Mouse (Mus musculus) kidney, embryonic 16.5 days (tissue): ENCODE measurements around the gene Creb3. TPM values are rescaled to one million over a fixed set of nuclear protein-coding genes. Genes with fewer than 3 reads are reported as not detected.

Experiments
- ATAC-seq: fragments of 200-750 bp; cut with Nextera tagmentation; 2 replicates; pipeline ENCODE4 v1.8.0; 2017; ENCODE audit warnings: moderate TSS enrichment; ENCODE audit not compliant: low FRiP score, low TSS enrichment
- H3K27ac ChIP-seq: fragments of 300-500 bp; sonication (generic); 2 replicates; pipeline ENCODE4 v1.5.1; 2014; ENCODE audit warnings: low read length
- H3K27me3 ChIP-seq: fragments of 300-500 bp; sonication (generic); 2 replicates; pipeline ENCODE4 v1.6.1; 2014; ENCODE audit warnings: low read length, control low read depth, mixed read lengths; ENCODE audit not compliant: insufficient read depth
- H3K36me3 ChIP-seq: fragments of 300-500 bp; sonication (generic); 2 replicates; pipeline ENCODE4 v1.6.1; 2014; ENCODE audit warnings: low read length, control low read depth, mixed read lengths; ENCODE audit not compliant: insufficient read depth
- H3K4me1 ChIP-seq: fragments of 300-500 bp; sonication (generic); 2 replicates; pipeline ENCODE4 v1.6.1; 2014; ENCODE audit warnings: low read length, control low read depth, mixed read lengths; ENCODE audit not compliant: insufficient read depth
- H3K4me2 ChIP-seq: fragments of 300-500 bp; sonication (generic); replicated peaks from 2 replicates; pipeline ENCODE4 v1.6.1; 2014; ENCODE audit warnings: low read depth, low read length
- H3K4me3 ChIP-seq: fragments of 300-500 bp; sonication (generic); 2 replicates; pipeline ENCODE4 v1.5.1; 2014; ENCODE audit warnings: mild to moderate bottlenecking, low read length
- H3K9ac ChIP-seq: fragments of 300-500 bp; sonication (generic); replicated peaks from 2 replicates; pipeline ENCODE4 v1.6.1; 2014; ENCODE audit warnings: low read length
- H3K9me3 ChIP-seq: fragments of 300-500 bp; sonication (generic); 2 replicates; pipeline ENCODE4 v1.6.1; 2016; ENCODE audit warnings: low read length, control low read depth
- WGBS: fragments of 180-500 bp; shearing (Covaris S2); extraction: QIAGEN DNeasy Blood & Tissue Kit; methylation state at CpG from one replicate; pipeline ENCODE4 v1.1.7; 2014; 5-methylcytosine and 5-hydroxymethylcytosine counted together
- polyA plus RNA-seq: library from polyadenylated mRNA; unstranded; fragments of >200 nt; fragmentation: Nextera tagmentation; extraction: Ambion mirVana; gene quantifications from 2 replicates; pipeline ENCODE4 v1.2.1, GENCODE M21; 2015

Creb3 gene
- polyA plus RNA-seq, 1 experiment from 2014 or later, result 83.0 TPM

- Histone ChIP-seq H3K27me3 (no peaks in the 10 kb centered on the region), H3K9me3 (no peaks in the 10 kb centered on the region), H3K4me2 (peak overlapping the region; percentile 95), H3K4me3 (peak overlapping the region; percentile 92), H3K4me1 (peaks cover 34% of the 10 kb centered on the region), H3K36me3 (peaks cover 33% of the 10 kb centered on the region), H3K9ac (peak overlapping the region; percentile 86), H3K27ac (peak overlapping the region; percentile 93)
- WGBS, result 2% methylated on average over 10 of the region's 10 CpGs
- no peak for ATAC-seq
These were observed 17.1 kb downstream of the Creb3 start for GRCm38 (mm10) chr4:43579256-43579655.

- Histone ChIP-seq H3K9ac (peak overlapping the region; percentile 86), H3K9me3 (no peaks in the 10 kb centered on the region), H3K4me2 (peak overlapping the region; percentile 95), H3K4me1 (peaks cover 39% of the 10 kb centered on the region), H3K27ac (no peak overlapping the region), H3K4me3 (peak overlapping the region; percentile 92), H3K27me3 (no peaks in the 10 kb centered on the region), H3K36me3 (peaks cover 37% of the 10 kb centered on the region)
- WGBS, result 80% methylated on average over 6 of the region's 6 CpGs
- no peak for ATAC-seq
These were observed 17.6 kb downstream of the Creb3 start for GRCm38 (mm10) chr4:43579731-43580130.

GRCm38 (mm10) chr4:43580721-43581120, 18.6 kb downstream of the Creb3 start:
- WGBS, result 91% methylated on average over 5 of the region's 5 CpGs
- H3K4me2 ChIP-seq, result no peak overlapping the region
- H3K9ac ChIP-seq, result no peak overlapping the region
- peaks cover 40% of the 10 kb centered on the region for H3K4me1 ChIP-seq
- H3K4me3 ChIP-seq, result no peak overlapping the region
- no peaks in the 10 kb centered on the region for H3K9me3 ChIP-seq
- ATAC-seq, result no peak
- no peaks in the 10 kb centered on the region for H3K27me3 ChIP-seq
- no peak overlapping the region for H3K27ac ChIP-seq
- H3K36me3 ChIP-seq, result peaks cover 37% of the 10 kb centered on the region

- 94% methylated on average over 12 of the region's 12 CpGs for WGBS
- H3K4me3 ChIP-seq, result no peak overlapping the region
These were observed 19.2 kb downstream of the Creb3 start for GRCm38 (mm10) chr4:43581381-43581780.

GRCm38 (mm10) chr4:43582241-43582640, 20.1 kb downstream of the Creb3 start:
- WGBS, result 95% methylated on average over 5 of the region's 5 CpGs
- Histone ChIP-seq H3K36me3 (peaks cover 37% of the 10 kb centered on the region), H3K9me3 (no peaks in the 10 kb centered on the region), H3K27me3 (no peaks in the 10 kb centered on the region), H3K27ac (no peak overlapping the region), H3K4me2 (no peak overlapping the region), H3K4me3 (no peak overlapping the region), H3K9ac (no peak overlapping the region), H3K4me1 (peaks cover 28% of the 10 kb centered on the region)
- ATAC-seq, result no peak

More at GRCm38 (mm10) chr4:43581381-43581780, 19.2 kb downstream of the Creb3 start:
- Histone ChIP-seq H3K4me1 (peaks cover 37% of the 10 kb centered on the region), H3K27ac (no peak overlapping the region), H3K27me3 (no peaks in the 10 kb centered on the region), H3K36me3 (peaks cover 37% of the 10 kb centered on the region), H3K4me2 (no peak overlapping the region), H3K9me3 (no peaks in the 10 kb centered on the region), H3K9ac (no peak overlapping the region)
- no peak for ATAC-seq

GRCm38 (mm10) chr4:43583421-43583820, 21.3 kb downstream of the Creb3 start:
- Histone ChIP-seq H3K4me2 (no peak overlapping the region), H3K36me3 (peaks cover 37% of the 10 kb centered on the region), H3K27me3 (no peaks in the 10 kb centered on the region), H3K27ac (no peak overlapping the region), H3K9me3 (no peaks in the 10 kb centered on the region), H3K9ac (no peak overlapping the region), H3K4me3 (no peak overlapping the region), H3K4me1 (peaks cover 22% of the 10 kb centered on the region)
- no peak for ATAC-seq
- WGBS, result 64% methylated on average over 7 of the region's 7 CpGs

GRCm38 (mm10) chr4:43584444-43585416, 22.6 kb downstream of the Creb3 start, which contains the start of gene Msmp:
Gene Msmp (minus strand): TSS chr4:43584494.
- 65% methylated on average over 12 of the region's 12 CpGs for WGBS

GRCm38 (mm10) chr4:43585682-43586081, 23.6 kb downstream of the Creb3 start:
- H3K4me2 ChIP-seq, result no peak overlapping the region
- no peaks in the 10 kb centered on the region for H3K9me3 ChIP-seq
- ATAC-seq, result no peak
- H3K9ac ChIP-seq, result no peak overlapping the region
- peaks cover 16% of the 10 kb centered on the region for H3K4me1 ChIP-seq
- 39% methylated on average over 10 of the region's 10 CpGs for WGBS
- H3K27ac ChIP-seq, result no peak overlapping the region
- no peaks in the 10 kb centered on the region for H3K27me3 ChIP-seq
- H3K36me3 ChIP-seq, result peaks cover 35% of the 10 kb centered on the region
- H3K4me3 ChIP-seq, result no peak overlapping the region

More at GRCm38 (mm10) chr4:43584444-43585416, 22.6 kb downstream of the Creb3 start, which contains the start of gene Msmp:
- Histone ChIP-seq H3K27ac (no peak within 1 kb of the TSS), H3K4me2 (no peak within 1 kb of the TSS), H3K4me1 (peaks cover 19% of the 10 kb centered on the region), H3K27me3 (no peaks in the 10 kb centered on the region), H3K9me3 (no peaks in the 10 kb centered on the region), H3K4me3 (no peak within 1 kb of the TSS), H3K36me3 (peaks cover 37% of the 10 kb centered on the region), H3K9ac (no peak within 1 kb of the TSS)
- ATAC-seq, result no peak

- 0 out of 2 replicates have a peak overlapping the region, but pooled peaks have one; percentile 6 for H3K9ac ChIP-seq
- H3K27ac ChIP-seq, result no peak overlapping the region
- H3K36me3 ChIP-seq, result peaks cover 28% of the 10 kb centered on the region
- H3K9me3 ChIP-seq, result no peaks in the 10 kb centered on the region
- no peak overlapping the region for H3K4me3 ChIP-seq
- peaks cover 16% of the 10 kb centered on the region for H3K4me1 ChIP-seq
- no peaks in the 10 kb centered on the region for H3K27me3 ChIP-seq
- WGBS, result 76% methylated on average over 8 of the region's 8 CpGs
- H3K4me2 ChIP-seq, result no peak overlapping the region
- ATAC-seq, result peak; percentile 47
These were observed 24.3 kb downstream of the Creb3 start for GRCm38 (mm10) chr4:43586411-43586810.

- no peak for ATAC-seq
- Histone ChIP-seq H3K9me3 (no peaks in the 10 kb centered on the region), H3K4me3 (no peak overlapping the region), H3K9ac (no peak overlapping the region), H3K4me2 (no peak overlapping the region), H3K4me1 (peaks cover 16% of the 10 kb centered on the region), H3K27ac (no peak overlapping the region), H3K36me3 (peaks cover 16% of the 10 kb centered on the region), H3K27me3 (no peaks in the 10 kb centered on the region)
- 60% methylated on average over 7 of the region's 7 CpGs for WGBS
These were observed 25.5 kb downstream of the Creb3 start for GRCm38 (mm10) chr4:43587681-43588080.
